Mouse (Mus musculus) Patski (cell line): Measurements from ENCODE around the gene Iqce. TPM values are rescaled to one million over a fixed set of nuclear protein-coding genes. Genes with fewer than 3 reads are reported as not detected.

ENCODE experiments used
- ATAC-seq: fragments of 100-300 bp; one replicate; pipeline ENCODE4 v1.8.0; 2021
- CTCF ChIA-PET: fragments of 350-600 bp; sonication (Branson Sonifier 250); formaldehyde crosslinking; loops from one replicate; lab custom pipeline; 2022; ENCODE audit warnings: inconsistent platforms; lab: Charles Lee
- POLR2A ChIA-PET: fragments of 350-600 bp; sonication (Branson Sonifier 250); formaldehyde crosslinking; loops from one replicate; lab custom pipeline; 2022; ENCODE audit warnings: antibody characterized with exemption, inconsistent platforms; lab: Charles Lee
- DNase-seq: peaks from one replicate; pipeline ENCODE4 v3.0.0-alpha.2; 2011; ENCODE audit warnings: low read depth, low spot score
- H3K27me3 ChIP-seq: fragments of 371-371 bp; one replicate; pipeline ENCODE4 v1.5.1; 2021
- CTCF ChIP-seq: fragments of 100-300 bp; IDR thresholded peaks from one replicate; pipeline ENCODE4 v1.5.1; 2021
- in situ Hi-C: fragments of 300-500 bp; cut with MboI; formaldehyde crosslinking; loops from 3 replicates; pipeline ENCODE4 v1.11.1; 2018; ENCODE audit warnings: low pct_unique_long_range_greater_than_20kb, mixed read lengths
- polyA plus RNA-seq: library from polyadenylated mRNA; unstranded; gene quantifications from one replicate; pipeline ENCODE4 v1.2.3, GENCODE M21; 2021

Gene Iqce
- polyA plus RNA-seq, 1 experiment from 2014 or later = 52.6 TPM

- CTCF ChIA-PET = interaction anchor here (0.7 to 4.2 kb wide), 11 partner anchors 16 to 130 kb away, joined by 3 to 31 read pairs (median 4); partner anchors contain the start of gene Ttyh3
- in situ Hi-C loops = loop anchor here (5.0 kb wide), 1 partner anchor 78 kb away; no protein-coding TSS in a partner anchor
- no peak for TF ChIP-seq CTCF
- ATAC-seq (no peak), DNase-seq (no peak)
- POLR2A ChIA-PET = interaction anchor here (0.6 to 1.0 kb wide), 3 partner anchors 9 to 114 kb away, joined by 3 read pairs; no protein-coding TSS in a partner anchor
- H3K27me3 ChIP-seq = no peaks in the 10 kb centered on the region
Observed at GRCm38 (mm10) chr5:140619895-140620736, 82.1 kb downstream of the Iqce start.

GRCm38 (mm10) chr5:140619151-140619771 lies 82.9 kb downstream of the Iqce start:
- DNase-seq (no peak), ATAC-seq (no peak)
- TF ChIP-seq CTCF = no peak
- in situ Hi-C loops = loop anchor here (5.0 kb wide), 1 partner anchor 77 kb away; no protein-coding TSS in a partner anchor
- POLR2A ChIA-PET = interaction anchor here (0.6 to 1.0 kb wide), 2 partner anchors 10 to 113 kb away, joined by 3 read pairs; no protein-coding TSS in a partner anchor
- no peaks in the 10 kb centered on the region for H3K27me3 ChIP-seq
- CTCF ChIA-PET = interaction anchor here (1.0 to 4.2 kb wide), 13 partner anchors 12 to 83 kb away, joined by 3 to 31 read pairs (median 3); partner anchors contain the start of gene Lfng

DNA sequence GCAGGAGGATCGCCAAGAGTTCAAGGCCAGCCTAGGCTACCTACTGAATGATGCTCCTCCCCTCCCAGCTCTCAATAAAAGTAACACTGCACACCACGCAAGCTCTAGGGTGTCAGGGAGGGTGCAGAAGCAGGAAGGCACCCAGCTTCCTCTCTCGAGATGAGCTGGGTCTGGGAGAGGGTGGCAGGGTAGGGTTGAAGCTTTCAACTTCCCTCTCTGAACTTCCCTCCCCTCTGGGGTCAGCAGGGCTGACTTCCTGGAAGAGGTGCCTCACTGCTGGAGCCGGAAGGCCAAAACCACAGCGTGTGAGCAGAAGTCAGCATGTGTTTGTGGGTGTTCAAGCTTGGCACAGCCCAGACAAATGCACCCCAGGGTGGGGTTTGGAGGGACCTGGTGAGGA lies 84.5 kb downstream of the Iqce start:
- no peaks in the 10 kb centered on the region for H3K27me3 ChIP-seq
- no peak for TF ChIP-seq CTCF
- CTCF ChIA-PET = interaction anchor here (1.5 to 2.3 kb wide), 3 partner anchors 10 to 77 kb away, joined by 5 to 13 read pairs (median 6); partner anchors contain the start of gene Lfng
- DNase-seq (no peak), ATAC-seq (no peak)
- POLR2A ChIA-PET = interaction anchor here (1.4 to 1.8 kb wide), 2 partner anchors 10 to 51 kb away, joined by 5 to 6 read pairs; partner anchors contain the start of gene Lfng
- in situ Hi-C loops = loop anchor here (5.0 kb wide), 1 partner anchor 75 kb away; no protein-coding TSS in a partner anchor

GRCm38 (mm10) chr5:140616691-140617090 lies 85.5 kb downstream of the Iqce start:
- TF ChIP-seq CTCF = no peak
- CTCF ChIA-PET = interaction anchor here (1.5 to 2.3 kb wide), 3 partner anchors 9 to 76 kb away, joined by 5 to 13 read pairs (median 6); partner anchors contain the start of gene Lfng
- no peaks in the 10 kb centered on the region for H3K27me3 ChIP-seq
- POLR2A ChIA-PET = interaction anchor here (1.0 to 1.8 kb wide), 3 partner anchors 9 to 98 kb away, joined by 5 to 6 read pairs (median 6); partner anchors contain the start of gene Lfng
- in situ Hi-C loops = loop anchor here (5.0 kb wide), 1 partner anchor 74 kb away; no protein-coding TSS in a partner anchor
- ATAC-seq (no peak), DNase-seq (no peak)

GRCm38 (mm10) chr5:140616110-140616503 lies 86.1 kb downstream of the Iqce start:
- no peak for ATAC-seq
- no peaks in the 10 kb centered on the region for H3K27me3 ChIP-seq
- DNase-seq = no peak
- ChIA-PET CTCF (interaction anchor here (2.3 kb wide), 1 partner anchor 76 kb away, joined by 13 read pairs; no protein-coding TSS in a partner anchor), POLR2A (interaction anchor here (1.0 to 1.8 kb wide), 2 partner anchors 49 to 97 kb away, joined by 6 read pairs; no protein-coding TSS in a partner anchor)
- in situ Hi-C loops = loop anchor here (5.0 kb wide), 1 partner anchor 74 kb away; no protein-coding TSS in a partner anchor
- TF ChIP-seq CTCF = no peak

DNA sequence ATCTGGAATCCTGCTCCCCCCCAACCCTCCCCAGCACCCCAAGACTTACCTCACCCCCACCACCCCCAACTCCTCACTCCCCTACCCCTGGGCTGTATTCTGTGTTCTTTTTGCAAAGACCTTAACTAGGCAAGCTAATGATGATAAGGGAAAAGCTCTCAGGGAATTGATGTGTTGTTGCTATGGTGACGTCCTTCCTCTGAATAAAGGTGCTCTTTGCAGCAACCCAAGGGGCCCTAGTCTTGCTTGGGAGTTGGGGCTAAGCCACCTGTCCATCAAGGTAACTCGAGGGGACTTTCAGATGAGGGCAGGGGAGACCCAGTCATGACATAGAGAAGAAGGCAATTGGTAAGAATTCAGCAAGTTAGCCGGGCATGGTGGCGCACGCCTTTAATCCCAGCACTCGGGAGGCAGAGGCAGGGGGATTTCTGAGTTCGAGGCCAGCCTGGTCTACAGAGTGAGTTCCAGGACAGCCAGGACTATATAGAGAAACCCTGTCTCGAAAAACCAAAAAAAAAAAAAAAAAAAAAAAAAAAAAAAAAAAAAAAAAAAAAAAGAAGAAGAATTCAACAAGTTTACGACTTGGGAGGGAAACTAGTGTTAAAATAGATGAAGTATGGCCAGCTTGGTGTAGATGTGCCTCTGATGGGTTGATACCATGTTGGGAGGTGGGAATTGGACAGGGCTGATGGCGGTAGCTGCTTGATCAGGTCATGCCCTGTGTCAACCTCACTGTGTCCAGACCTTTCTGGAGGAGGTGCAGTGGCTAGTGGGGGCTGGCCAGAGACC lies 86.7 kb downstream of the Iqce start:
- CTCF ChIA-PET = no interaction called here
- no peak for DNase-seq
- POLR2A ChIA-PET = no interaction called here
- ATAC-seq = no peak
- in situ Hi-C loops = loop anchor here (5.0 kb wide), 1 partner anchor 73 kb away; no protein-coding TSS in a partner anchor
- no peaks in the 10 kb centered on the region for H3K27me3 ChIP-seq
- no peak for TF ChIP-seq CTCF

GRCm38 (mm10) chr5:140614837-140615236 lies 87.3 kb downstream of the Iqce start:
- POLR2A ChIA-PET = interaction anchor here (0.6 kb wide), 2 partner anchors 175 to 238 kb away, joined by 3 to 5 read pairs; no protein-coding TSS in a partner anchor
- in situ Hi-C loops = loop anchor here (5.0 kb wide), 1 partner anchor 73 kb away; no protein-coding TSS in a partner anchor

DNA sequence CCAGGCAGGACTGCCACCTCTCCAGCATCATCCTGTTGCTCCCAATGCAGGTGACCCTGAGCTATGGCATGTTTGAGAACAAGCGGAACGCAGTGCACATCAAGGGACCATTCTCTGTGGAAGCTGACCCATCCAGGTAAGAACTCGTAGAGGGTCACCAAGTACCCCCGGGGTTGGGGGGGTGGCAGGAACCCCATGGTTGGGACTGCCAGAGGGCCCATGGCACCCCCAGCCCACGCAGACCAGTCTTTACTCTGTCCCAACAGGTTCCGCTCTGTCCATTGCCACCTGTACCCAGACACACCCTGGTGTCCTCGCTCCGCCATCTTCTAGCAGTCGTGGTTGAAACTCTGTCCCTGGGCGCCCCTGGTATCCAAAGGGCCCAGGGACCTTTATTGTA lies 88.0 kb downstream of the Iqce start:
- no peak for ATAC-seq
- in situ Hi-C loops = no loop called here
- ChIA-PET CTCF (interaction anchor here (2.1 kb wide), 1 partner anchor 47 kb away, joined by 5 read pairs; no protein-coding TSS in a partner anchor), POLR2A (no interaction called here)
- DNase-seq = no peak
- H3K27me3 ChIP-seq = no peaks in the 10 kb centered on the region
- no peak for TF ChIP-seq CTCF

More at GRCm38 (mm10) chr5:140614837-140615236, 87.3 kb downstream of the Iqce start:
- DNase-seq = no peak
- no peaks in the 10 kb centered on the region for H3K27me3 ChIP-seq
- ATAC-seq = no peak
- no peak for TF ChIP-seq CTCF
- CTCF ChIA-PET = no interaction called here

DNA sequence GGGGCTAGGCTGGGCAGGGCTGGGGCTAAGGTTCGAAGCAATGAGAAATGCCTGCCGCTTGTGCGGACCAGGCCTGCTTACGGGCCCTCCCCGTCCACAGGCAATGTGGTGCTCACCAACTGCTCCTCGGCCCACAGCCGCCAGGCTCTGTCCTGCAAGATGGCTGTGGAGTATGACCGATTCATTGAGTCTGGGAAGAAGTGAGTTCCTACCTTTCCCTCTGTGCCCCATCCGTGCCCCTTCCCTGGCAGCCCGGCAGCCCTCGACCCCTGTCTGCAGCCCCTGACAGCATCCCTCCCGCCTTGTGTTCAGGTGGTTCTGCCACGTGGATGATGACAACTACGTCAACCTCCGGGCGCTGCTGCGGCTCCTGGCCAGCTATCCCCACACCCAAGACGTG lies 90.0 kb downstream of the Iqce start:
- no peaks in the 10 kb centered on the region for H3K27me3 ChIP-seq
- ATAC-seq = no peak
- no peak for DNase-seq
- POLR2A ChIA-PET = interaction anchor here (1.1 kb wide), 1 partner anchor 110 kb away, joined by 7 read pairs; no protein-coding TSS in a partner anchor
- in situ Hi-C loops = no loop called here
- CTCF ChIA-PET = interaction anchor here (1.1 kb wide), 1 partner anchor 76 kb away, joined by 3 read pairs; no protein-coding TSS in a partner anchor
- no peak for TF ChIP-seq CTCF

Other genes with a start within 250 kb of the Iqce start
- 33.2 TPM for gene Chst12, start 196.8 kb downstream of the Iqce start, polyA plus RNA-seq
- 1.4 TPM for gene Grifin, start 137.3 kb downstream of the Iqce start, polyA plus RNA-seq
- gene Lfng, start 95.1 kb downstream of the Iqce start, polyA plus RNA-seq = 56.0 TPM
- 95.0 TPM for gene Ttyh3, start 53.3 kb downstream of the Iqce start, polyA plus RNA-seq
- gene Brat1, start 2.6 kb upstream of the Iqce start, polyA plus RNA-seq = 22.7 TPM
- 0.76 TPM for gene Amz1, start 21.7 kb upstream of the Iqce start, polyA plus RNA-seq
- 80.5 TPM for gene Gna12, start 128.1 kb upstream of the Iqce start, polyA plus RNA-seq